ENCODE assay signal across 16 mouse cellular contexts in genomic region chr3:41523460-41523859, GRCm38 (mm10).
"Had no signal": no experiment of that assay in that cellular context is flagged by ENCODE, and none has a peak within 500 bp of the region (broad histone marks: within the 10 kb centered on the region; RNA-seq: fewer than 3 reads in every experiment).

No protein-coding gene starts in this region.

- H3K9me3 ChIP-seq: midbrain, embryonic 13.5 days; midbrain, embryonic 15.5 days; neural tube, embryonic 12.5 days had no signal

- ATAC-seq: midbrain, embryonic 13.5 days; midbrain, embryonic 15.5 days had no signal

- H3K36me3 ChIP-seq: midbrain, embryonic 13.5 days; midbrain, embryonic 15.5 days; neural tube, embryonic 12.5 days had no signal

- H3K9ac ChIP-seq: liver, embryonic 14.5 days; lung, embryonic 14.5 days; midbrain, embryonic 13.5 days; midbrain, embryonic 15.5 days; neural tube, embryonic 12.5 days had no signal

- H3K27ac ChIP-seq: liver, embryonic 14.5 days; midbrain, embryonic 13.5 days; midbrain, embryonic 15.5 days; neural tube, embryonic 12.5 days had no signal

- H3K4me1 ChIP-seq: megakaryocyte, embryonic 14.5 days; midbrain, embryonic 15.5 days; neural tube, embryonic 12.5 days had no signal

- H3K4me3 ChIP-seq: megakaryocyte, embryonic 14.5 days; midbrain, embryonic 13.5 days; midbrain, embryonic 15.5 days; neural tube, embryonic 12.5 days had no signal

- H3K4me2 ChIP-seq: midbrain, embryonic 11.5 days; midbrain, embryonic 13.5 days; midbrain, embryonic 15.5 days; neural tube, embryonic 12.5 days had no signal

- DNase-seq: lung, adult 18-20 months; lung, embryonic 14.5 days; lung, postnatal 10 days; lung, postnatal 4 days; right cerebral cortex, postnatal 14 days; right cerebral cortex, postnatal 4 days; spleen, adult 18-20 months; thymus, adult 18-20 months; thymus, postnatal 25 days; thymus, postnatal 4 days had no signal

- H3K27me3 ChIP-seq: megakaryocyte, embryonic 14.5 days; midbrain, embryonic 13.5 days; midbrain, embryonic 15.5 days; neural tube, embryonic 12.5 days had no signal
